Mouse (Mus musculus): ENCODE measurements at regions not wholly inside any gene's neighbourhood (a gene's known extent, or its start where the extent isn't known, plus 50 kb on each side); places are given as distances from the start of the nearest gene placed in this dataset.

- TF ChIP-seq EP300 (IDR thresholded peaks at IDR 0.05; ENCODE audit: insufficient read depth, low read depth, low read length), result no peak
- no peak for TF ChIP-seq POLR2A (IDR thresholded peaks at IDR 0.05; ENCODE audit: insufficient read depth, low read length)
- TF ChIP-seq CTCF (IDR thresholded peaks at IDR 0.05; ENCODE audit: low read depth, low read length), result no peak
Measured at GRCm38 (mm10) chr2:94524536-94524935, 86.6 kb upstream of the Api5 start.

DNA sequence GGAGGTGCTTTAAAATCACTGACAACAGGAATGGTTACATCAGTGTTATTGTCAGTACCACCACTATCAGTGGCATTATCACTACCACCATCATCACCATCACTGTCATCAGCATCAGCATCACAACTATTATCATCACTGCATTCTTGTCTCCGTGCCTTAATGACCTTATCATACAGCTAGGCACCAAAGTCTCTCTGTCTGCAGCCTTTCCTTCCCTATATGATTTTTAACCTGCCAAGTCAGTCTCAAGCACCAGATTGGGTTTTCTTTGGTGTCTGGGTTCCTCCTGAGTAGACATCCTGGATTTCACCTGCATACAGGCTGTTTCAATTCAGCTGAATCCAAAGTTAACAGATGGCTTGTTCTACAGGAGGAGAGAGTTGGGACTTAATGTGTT is 78.9 kb upstream of the Api5 start:
- H3K36me3 ChIP-seq (ENCODE audit: control insufficient read depth, insufficient read depth, low read length, poor library complexity, severe bottlenecking), result no peaks in the 10 kb centered on the region

More at GRCm38 (mm10) chr2:94524536-94524935, 86.6 kb upstream of the Api5 start:
- no peak overlapping the region for H3K27ac ChIP-seq (ENCODE audit: insufficient read depth, low read length)
- no peaks in the 10 kb centered on the region; the same call in 1 of the 2 replicates for H3K27me3 ChIP-seq (ENCODE audit: control insufficient read depth, insufficient read depth, low read length, poor library complexity, severe bottlenecking)
- H3K36me3 ChIP-seq (ENCODE audit: control insufficient read depth, insufficient read depth, low read length, poor library complexity, severe bottlenecking), result no peaks in the 10 kb centered on the region
- H3K9me3 ChIP-seq (replicated peaks; ENCODE audit: control insufficient read depth, insufficient read depth, low read length, poor library complexity, severe bottlenecking), result no peaks in the 10 kb centered on the region
- H3K4me3 ChIP-seq (ENCODE audit: low read depth, low read length), result no peak overlapping the region
- H3K4me1 ChIP-seq (ENCODE audit: control insufficient read depth, insufficient read depth, low read length), result no peaks in the 10 kb centered on the region
- no peak overlapping the region for H3K9ac ChIP-seq (ENCODE audit: low read depth, poor library complexity, severe bottlenecking)

DNA sequence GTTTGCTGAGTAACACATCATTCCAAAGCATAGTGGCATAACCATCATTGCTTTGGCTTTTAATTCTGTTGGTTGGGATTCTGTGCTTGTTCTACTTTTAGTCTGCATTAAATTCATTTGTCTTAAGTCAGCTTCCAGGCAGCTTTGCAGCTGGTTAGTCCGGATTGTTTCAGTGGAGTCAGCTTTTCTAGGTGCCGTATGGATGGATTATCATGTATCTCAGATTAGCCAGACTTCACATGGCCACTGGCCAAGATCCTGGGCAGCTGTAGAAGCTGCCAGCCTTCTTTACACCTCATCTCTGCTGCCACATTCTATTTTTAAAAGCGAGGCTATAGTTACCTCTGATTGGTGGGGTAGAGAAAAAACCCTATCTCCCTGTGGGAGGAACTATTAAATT is 74.1 kb upstream of the Api5 start:
- H3K9me3 ChIP-seq (replicated peaks; ENCODE audit: control insufficient read depth, insufficient read depth, low read length, poor library complexity, severe bottlenecking), result no peaks in the 10 kb centered on the region
- no peak overlapping the region for H3K9ac ChIP-seq (ENCODE audit: low read depth, poor library complexity, severe bottlenecking)
- H3K27ac ChIP-seq (ENCODE audit: insufficient read depth, low read length), result no peak overlapping the region
- H3K4me3 ChIP-seq (ENCODE audit: low read depth, low read length), result no peak overlapping the region
- no peaks in the 10 kb centered on the region for H3K27me3 ChIP-seq (ENCODE audit: control insufficient read depth, insufficient read depth, low read length, poor library complexity, severe bottlenecking)
- TF ChIP-seq CTCF (IDR thresholded peaks at IDR 0.05; ENCODE audit: low read depth, low read length) (no peak), POLR2A (IDR thresholded peaks at IDR 0.05; ENCODE audit: insufficient read depth, low read length) (no peak), EP300 (IDR thresholded peaks at IDR 0.05; ENCODE audit: insufficient read depth, low read depth, low read length) (no peak)
- H3K36me3 ChIP-seq (ENCODE audit: control insufficient read depth, insufficient read depth, low read length, poor library complexity, severe bottlenecking), result no peaks in the 10 kb centered on the region
- H3K4me1 ChIP-seq (ENCODE audit: control insufficient read depth, insufficient read depth, low read length), result no peaks in the 10 kb centered on the region

More for the DNA sequence above, 78.9 kb upstream of the Api5 start:
- no peaks in the 10 kb centered on the region for H3K9me3 ChIP-seq (replicated peaks; ENCODE audit: control insufficient read depth, insufficient read depth, low read length, poor library complexity, severe bottlenecking)
- TF ChIP-seq CTCF (IDR thresholded peaks at IDR 0.05; ENCODE audit: low read depth, low read length) (no peak), POLR2A (IDR thresholded peaks at IDR 0.05; ENCODE audit: insufficient read depth, low read length) (no peak), EP300 (IDR thresholded peaks at IDR 0.05; ENCODE audit: insufficient read depth, low read depth, low read length) (no peak)
- H3K27me3 ChIP-seq (ENCODE audit: control insufficient read depth, insufficient read depth, low read length, poor library complexity, severe bottlenecking), result no peaks in the 10 kb centered on the region; the same call in 1 of the 2 replicates
- no peak overlapping the region for H3K27ac ChIP-seq (ENCODE audit: insufficient read depth, low read length)
- H3K4me1 ChIP-seq (ENCODE audit: control insufficient read depth, insufficient read depth, low read length), result no peaks in the 10 kb centered on the region
- H3K4me3 ChIP-seq (ENCODE audit: low read depth, low read length), result no peak overlapping the region
- no peak overlapping the region for H3K9ac ChIP-seq (ENCODE audit: low read depth, poor library complexity, severe bottlenecking)

DNA sequence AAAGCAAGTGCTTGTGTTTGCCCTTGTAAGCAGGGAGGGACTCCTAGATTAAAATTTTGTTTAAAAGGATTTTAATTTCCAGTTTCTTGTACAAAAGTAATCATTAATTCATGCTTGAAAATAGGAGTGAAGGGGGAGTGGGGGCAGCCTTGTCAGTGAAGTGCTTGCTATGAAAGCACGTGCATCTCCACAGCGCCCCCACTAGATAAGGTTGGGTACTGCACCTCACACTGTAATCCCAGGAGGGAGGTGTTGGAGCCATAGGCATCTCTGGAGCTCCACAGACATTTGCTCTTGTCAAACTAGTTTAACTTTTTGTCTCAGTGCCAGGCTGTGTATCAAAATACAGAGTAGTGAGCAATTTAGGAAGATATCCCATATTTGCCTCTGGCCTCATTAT is 62.7 kb upstream of the Api5 start:
- Histone ChIP-seq H3K4me1 (ENCODE audit: control insufficient read depth, insufficient read depth, low read length) (no peaks in the 10 kb centered on the region), H3K27me3 (ENCODE audit: control insufficient read depth, insufficient read depth, low read length, poor library complexity, severe bottlenecking) (no peaks in the 10 kb centered on the region), H3K27ac (ENCODE audit: insufficient read depth, low read length) (no peak overlapping the region), H3K36me3 (ENCODE audit: control insufficient read depth, insufficient read depth, low read length, poor library complexity, severe bottlenecking) (no peaks in the 10 kb centered on the region), H3K9ac (ENCODE audit: low read depth, poor library complexity, severe bottlenecking) (no peak overlapping the region), H3K4me3 (ENCODE audit: low read depth, low read length) (no peak overlapping the region), H3K9me3 (replicated peaks; ENCODE audit: control insufficient read depth, insufficient read depth, low read length, poor library complexity, severe bottlenecking) (no peaks in the 10 kb centered on the region)
- TF ChIP-seq POLR2A (IDR thresholded peaks at IDR 0.05; ENCODE audit: insufficient read depth, low read length) (no peak), CTCF (IDR thresholded peaks at IDR 0.05; ENCODE audit: low read depth, low read length) (peak; percentile 38)

DNA sequence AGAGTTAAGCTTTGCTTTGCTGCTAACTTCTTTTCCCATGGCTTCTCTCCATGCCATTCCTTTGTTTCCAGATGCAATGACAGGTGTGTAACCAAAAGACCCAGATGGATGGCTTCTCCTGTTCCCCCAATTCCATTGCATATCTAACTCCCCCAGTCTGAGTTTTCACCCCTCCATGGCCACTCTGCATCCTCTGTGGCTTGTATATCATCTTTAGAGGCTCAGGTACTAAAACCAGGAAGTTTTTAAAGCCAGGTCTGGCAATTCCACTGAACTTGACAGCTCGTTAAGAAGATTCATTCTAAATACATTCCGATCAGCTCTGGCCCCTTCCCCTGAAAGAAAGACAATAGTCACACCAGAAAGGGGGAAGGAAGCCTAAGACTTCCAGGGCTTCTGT is 60.6 kb upstream of the Api5 start:
- Histone ChIP-seq H3K9me3 (replicated peaks; ENCODE audit: control insufficient read depth, insufficient read depth, low read length, poor library complexity, severe bottlenecking) (no peaks in the 10 kb centered on the region), H3K9ac (ENCODE audit: low read depth, poor library complexity, severe bottlenecking) (no peak overlapping the region), H3K27me3 (ENCODE audit: control insufficient read depth, insufficient read depth, low read length, poor library complexity, severe bottlenecking) (no peaks in the 10 kb centered on the region), H3K4me3 (ENCODE audit: low read depth, low read length) (no peak overlapping the region), H3K36me3 (ENCODE audit: control insufficient read depth, insufficient read depth, low read length, poor library complexity, severe bottlenecking) (no peaks in the 10 kb centered on the region), H3K27ac (ENCODE audit: insufficient read depth, low read length) (no peak overlapping the region), H3K4me1 (ENCODE audit: control insufficient read depth, insufficient read depth, low read length) (no peaks in the 10 kb centered on the region)
- TF ChIP-seq CTCF (IDR thresholded peaks at IDR 0.05; ENCODE audit: low read depth, low read length) (no peak), POLR2A (IDR thresholded peaks at IDR 0.05; ENCODE audit: insufficient read depth, low read length) (no peak), EP300 (IDR thresholded peaks at IDR 0.05; ENCODE audit: insufficient read depth, low read depth, low read length) (no peak)

All from ES-Bruce4 (cell line).